Mouse (Mus musculus) C2C12 (cell line): ENCODE results near the gene Aldh9a1.

Experiments
- CEBPB ChIP-seq: IDR thresholded peaks from one replicate; pipeline ENCODE4 v1.6.1; 2011; ENCODE audit warnings: low read depth, mild to moderate bottlenecking, control low read depth, moderate library complexity
- CTCF ChIP-seq: IDR thresholded peaks from one replicate; pipeline ENCODE4 v1.5.1; 2011; ENCODE audit not compliant: control insufficient read depth, insufficient read depth, insufficient read length
- MAX ChIP-seq: IDR thresholded peaks from one replicate; pipeline ENCODE4 v1.6.1; 2011; ENCODE audit warnings: mild to moderate bottlenecking, control low read depth
- MYOG ChIP-seq: IDR thresholded peaks from one replicate; pipeline ENCODE4 v1.6.1; 2011; ENCODE audit not compliant: control insufficient read depth, insufficient read length; ENCODE audit errors: extremely low read depth

DNA sequence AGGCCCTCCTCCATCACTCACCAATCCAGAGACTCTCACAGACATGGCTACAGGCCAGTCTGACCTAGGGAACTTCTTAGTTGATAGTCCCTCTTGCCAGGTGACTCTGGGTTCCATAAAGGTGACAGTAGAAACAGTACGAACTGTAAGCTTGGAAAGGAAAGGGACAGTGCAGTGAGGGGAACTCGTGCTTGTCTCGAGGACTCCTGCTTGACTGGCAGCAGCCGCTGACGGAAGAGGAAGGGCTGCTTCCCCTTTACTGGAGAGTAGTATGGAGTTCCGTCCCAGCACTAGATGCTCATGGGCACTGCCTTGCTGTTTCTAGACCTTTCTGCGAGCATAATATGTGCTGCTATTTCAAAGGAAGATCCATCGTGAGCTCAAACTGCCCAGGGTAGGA lies 18.7 kb upstream of the Aldh9a1 start:
- TF ChIP-seq CTCF = no peak
- no peak for TF ChIP-seq MAX
- TF ChIP-seq CEBPB = no peak
- TF ChIP-seq MYOG = no peak
